Mouse (Mus musculus): ENCODE results near the gene Oprd1.

The Oprd1 gene

DNA sequence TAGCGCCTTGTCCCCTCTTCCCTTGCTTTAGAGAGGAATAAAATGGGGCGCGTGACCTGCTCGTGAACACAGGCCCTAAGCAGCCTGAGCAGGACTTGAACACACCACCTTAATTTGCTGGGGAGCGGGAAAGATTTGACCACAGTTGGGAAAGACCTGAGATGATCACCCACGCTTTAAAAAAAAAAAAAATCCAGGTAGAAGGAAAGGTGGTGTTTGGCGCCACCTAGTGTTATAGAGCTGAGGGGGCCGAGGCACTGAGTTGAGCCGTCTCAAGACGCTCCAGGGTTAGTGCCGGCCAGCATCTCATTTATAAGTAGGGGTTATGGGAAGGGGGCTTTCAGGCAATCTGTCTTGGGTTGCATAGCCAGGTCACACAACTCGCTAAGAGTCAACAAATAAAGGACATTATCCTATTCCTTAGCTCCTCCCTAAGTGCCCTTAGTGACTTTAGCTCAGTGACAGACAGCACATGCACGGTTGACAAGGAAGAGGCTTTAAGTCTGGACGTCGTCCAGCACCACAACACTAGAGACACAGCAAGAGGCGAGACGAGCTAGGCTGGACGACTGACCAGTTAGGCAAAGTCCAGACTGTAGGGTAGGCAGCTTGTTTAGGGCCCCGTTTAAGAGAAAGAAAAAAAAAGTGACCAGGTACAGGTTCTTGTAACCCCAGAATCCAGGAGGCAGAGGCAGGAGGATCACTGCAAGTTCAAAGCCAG, 64.6 kb downstream of the Oprd1 start:
- peak; percentile 88 for DNase-seq (ENCODE audit: low spot score)

GRCm38 (mm10) chr4:132078296-132078714, 66.0 kb downstream of the Oprd1 start:
- no peak for DNase-seq (ENCODE audit: low spot score)

GRCm38 (mm10) chr4:132077445-132077844, 66.8 kb downstream of the Oprd1 start:
- no peak for DNase-seq (ENCODE audit: low spot score)

DNA sequence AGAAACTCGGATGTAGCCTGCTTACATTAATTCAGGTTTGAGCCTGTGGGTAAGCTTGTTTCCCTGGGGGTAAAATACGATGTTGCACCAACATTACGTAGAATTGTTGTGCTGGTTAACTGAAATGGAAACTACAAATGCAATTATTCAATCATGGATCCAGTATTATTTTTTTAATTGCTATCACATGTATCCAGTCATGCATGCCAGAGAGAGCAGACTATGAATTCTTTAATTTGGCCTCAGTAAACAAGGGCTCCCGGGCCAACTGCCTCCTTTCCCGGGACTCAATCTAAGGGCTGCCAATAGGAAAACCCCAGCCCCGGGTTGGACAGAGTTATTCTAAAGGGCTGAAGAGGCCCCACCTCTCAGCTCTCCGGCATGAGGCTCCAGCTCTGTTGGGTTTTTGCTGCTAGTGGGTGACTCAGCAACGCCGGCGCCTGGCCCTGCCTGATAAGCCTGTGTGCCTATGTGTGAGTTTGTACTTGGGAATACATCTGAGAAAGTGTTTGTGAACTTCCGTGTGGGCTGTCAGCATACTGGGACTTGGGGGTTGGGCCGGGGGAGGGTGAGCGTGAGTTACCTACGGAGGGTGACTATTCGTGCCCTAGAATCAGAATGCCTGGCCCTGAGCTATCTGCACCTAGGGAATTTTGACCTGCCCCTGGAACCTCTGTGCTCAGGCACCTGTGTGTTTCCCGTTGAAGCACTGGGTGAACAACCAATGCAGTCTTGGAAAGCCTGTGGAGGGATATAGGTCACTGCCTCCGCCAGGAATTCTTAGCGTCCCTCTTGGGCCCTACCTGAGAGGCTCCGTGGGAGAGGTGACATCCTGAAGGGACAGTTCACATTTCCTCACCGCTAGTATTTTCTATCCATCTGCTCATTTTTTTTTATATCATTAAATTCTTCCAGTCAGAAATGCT, 67.5 kb downstream of the Oprd1 start:
- peak; percentile 56 for DNase-seq (ENCODE audit: low spot score)

- no peak for DNase-seq (ENCODE audit: low spot score)
Observed at GRCm38 (mm10) chr4:132075796-132076195, 68.5 kb downstream of the Oprd1 start.

GRCm38 (mm10) chr4:132074933-132075769, 69.1 kb downstream of the Oprd1 start, which contains the start of gene Epb41:
Gene Epb41, minus strand, starts transcription at chr4:132075321.
- DNase-seq (ENCODE audit: low spot score), result peak; percentile 94

- peak; percentile 59 for DNase-seq (ENCODE audit: low spot score)
Observed at GRCm38 (mm10) chr4:132074077-132074932, 70.0 kb downstream of the Oprd1 start, which contains the start of gene Gm10300. Gene Gm10300, plus strand, starts transcription at chr4:132074697.

DNA sequence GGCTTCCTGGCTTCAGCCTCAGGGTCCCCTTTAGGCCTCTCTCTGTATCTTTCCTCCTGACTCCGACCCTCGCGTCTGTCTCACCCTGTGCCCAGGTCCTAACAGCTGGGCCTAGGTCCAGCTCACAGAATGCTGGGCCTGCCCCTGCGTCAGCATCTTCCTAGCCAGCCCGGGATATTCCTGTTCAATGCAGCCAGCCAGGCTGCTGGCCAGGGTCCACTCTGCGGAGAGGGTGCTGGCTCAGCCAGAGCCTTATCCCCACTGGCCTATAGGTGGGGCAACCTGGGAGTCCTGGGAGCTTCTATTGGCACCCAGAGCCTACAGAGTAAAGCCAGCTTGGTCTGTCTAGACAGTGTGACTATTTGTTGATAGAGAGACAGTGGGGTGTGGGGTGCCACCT, 71.3 kb downstream of the Oprd1 start:
- DNase-seq (ENCODE audit: low spot score), result no peak

GRCm38 (mm10) chr4:132072156-132072555, 72.1 kb downstream of the Oprd1 start:
- DNase-seq (ENCODE audit: low spot score), result no peak

DNA sequence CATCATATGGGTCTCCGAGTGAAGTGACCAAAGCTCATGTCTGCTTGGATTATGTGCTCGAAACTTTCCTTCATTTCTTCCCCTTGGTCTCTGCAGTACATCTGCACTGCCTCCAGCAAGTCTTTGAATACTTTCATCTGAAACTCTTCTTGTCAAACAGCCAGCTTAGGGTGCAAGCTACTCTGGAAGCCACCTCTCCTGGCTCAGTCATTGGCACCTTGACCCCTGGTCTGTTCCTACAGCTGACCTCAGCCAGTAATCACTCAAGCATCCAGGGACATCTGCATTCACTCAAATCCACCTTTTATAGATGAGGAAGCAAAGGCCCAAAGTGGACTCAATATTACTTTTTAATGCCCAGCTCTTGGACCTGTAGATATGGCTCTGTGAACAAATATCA, 72.6 kb downstream of the Oprd1 start:
- no peak for DNase-seq (ENCODE audit: low spot score)

- no peak for DNase-seq (ENCODE audit: low spot score)
Observed at GRCm38 (mm10) chr4:132067938-132068235, 76.4 kb downstream of the Oprd1 start.

- DNase-seq (ENCODE audit: low spot score), result no peak
Observed at GRCm38 (mm10) chr4:132067112-132067937, 77.0 kb downstream of the Oprd1 start.

- DNase-seq (ENCODE audit: low spot score), result no peak
Observed at GRCm38 (mm10) chr4:132066101-132066773, 78.0 kb downstream of the Oprd1 start.

GRCm38 (mm10) chr4:132065578-132065977, 78.7 kb downstream of the Oprd1 start:
- no peak for DNase-seq (ENCODE audit: low spot score)

GRCm38 (mm10) chr4:132064550-132064949, 79.7 kb downstream of the Oprd1 start:
- DNase-seq (ENCODE audit: low spot score), result no peak

DNA sequence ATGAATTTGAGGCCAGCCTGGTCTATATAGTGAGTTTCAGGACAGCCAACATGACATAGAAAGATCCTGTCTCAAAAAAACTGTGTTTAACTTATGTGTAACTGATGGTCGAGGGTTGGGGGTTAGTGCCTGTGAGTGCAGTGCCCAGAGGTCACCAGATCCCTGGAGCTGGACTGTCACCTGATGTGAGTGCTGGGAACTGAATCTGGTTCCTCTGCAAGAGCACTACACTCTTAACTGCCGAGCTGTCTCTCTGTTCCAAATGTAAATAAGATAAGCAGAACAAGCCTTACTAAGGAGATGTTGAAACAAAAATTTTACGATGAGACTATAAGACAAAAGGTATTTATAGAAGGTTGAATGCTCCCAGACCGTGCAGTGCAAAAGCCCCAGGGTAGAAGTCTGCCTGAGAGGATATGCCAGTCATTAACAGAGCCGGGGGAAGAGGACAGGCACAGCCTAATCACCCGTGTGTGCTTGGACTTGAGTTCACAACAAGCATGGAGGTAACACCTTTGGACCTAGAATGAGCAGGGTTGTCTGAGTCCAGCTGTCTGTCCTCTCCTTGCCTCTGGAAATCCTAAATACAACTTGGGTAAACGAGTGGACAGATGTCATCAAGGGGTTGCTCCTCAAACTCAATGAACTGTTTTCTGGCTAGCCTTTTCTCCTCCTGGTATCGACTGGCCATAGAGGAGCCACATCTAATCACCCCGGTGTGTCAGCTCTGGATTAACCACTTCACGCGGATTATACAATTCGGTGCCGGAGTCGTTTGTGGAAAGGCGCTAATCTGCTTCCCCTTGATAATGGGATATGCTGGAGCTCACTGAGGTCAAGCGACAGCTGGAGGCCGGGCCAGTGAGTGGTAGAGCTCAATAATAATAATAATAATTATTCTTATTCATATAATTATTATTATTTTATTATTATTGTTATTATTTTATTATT, 81.1 kb downstream of the Oprd1 start:
- DNase-seq (ENCODE audit: low spot score), result no peak

DNA sequence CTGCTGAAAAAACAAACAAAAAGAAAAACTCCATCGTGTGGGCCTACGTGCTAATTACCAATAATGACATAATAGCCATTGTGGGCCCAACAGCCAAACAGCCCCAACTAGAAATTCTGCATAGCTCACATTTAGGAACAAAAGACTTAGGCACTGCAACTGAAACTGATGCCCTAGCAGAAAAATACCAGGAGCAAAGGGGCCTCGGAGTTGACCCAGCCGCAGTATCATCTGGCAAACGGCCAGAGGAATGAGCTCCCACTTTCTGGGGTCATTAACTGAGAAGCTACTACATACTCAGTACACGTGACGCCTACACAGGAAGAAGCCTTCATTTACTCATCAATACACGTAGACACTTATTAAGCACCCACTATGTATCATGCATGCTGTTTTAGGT, 82.0 kb downstream of the Oprd1 start:
- DNase-seq (ENCODE audit: low spot score), result no peak
